Mouse (Mus musculus) MEL (cell line): ENCODE measurements at regions not wholly inside any gene's neighbourhood (a gene's known extent, or its start where the extent isn't known, plus 50 kb on each side); places are given as distances from the start of the nearest gene placed in this dataset.

Experiments
- DNase-seq: peaks from one replicate; pipeline ENCODE4 v3.0.0; 2011; ENCODE audit warnings: low read depth, low spot score
- H3K27ac ChIP-seq: 2 replicates; pipeline ENCODE4 v1.5.1; 2012; ENCODE audit warnings: low read depth, mild to moderate bottlenecking, control low read depth, low read length, moderate library complexity; ENCODE audit not compliant: control insufficient read depth
- H3K27me3 ChIP-seq, 2 experiments: fragments of 150-350 bp in 1 of 2; sonication (generic) in 1 of 2; 2 replicates each; pipeline ENCODE4 v1.6.1; 2012; ENCODE audit warnings: low read length in 2 of 2, mild to moderate bottlenecking in 2 of 2, improper control_type of control experiment in 1 of 2, moderate library complexity in 1 of 2; ENCODE audit not compliant: insufficient read depth in 2 of 2, control insufficient read depth in 1 of 2
- H3K36me3 ChIP-seq, 2 experiments: 2 replicates each; pipeline ENCODE4 v1.6.1; 2012 to 2014; ENCODE audit warnings: low read length in 2 of 2, improper control_type of control experiment in 1 of 2, inconsistent platforms in 1 of 2, mild to moderate bottlenecking in 1 of 2; ENCODE audit not compliant: insufficient read depth in 2 of 2, control insufficient read depth in 1 of 2
- H3K4me1 ChIP-seq, 2 experiments: fragments of 150-350 bp in 1 of 2; sonication (generic) in 1 of 2; 2 replicates each; pipeline ENCODE4 v1.6.1; 2012; ENCODE audit warnings: low read length in 2 of 2, improper control_type of control experiment in 1 of 2, mild to moderate bottlenecking in 1 of 2; ENCODE audit not compliant: insufficient read depth in 2 of 2, control insufficient read depth in 1 of 2
- H3K4me3 ChIP-seq, 2 experiments: fragments of 150-350 bp in 1 of 2; sonication (generic) in 1 of 2; 2 replicates each; pipeline ENCODE4 v1.5.1; 2012; ENCODE audit warnings: low read depth in 2 of 2, low read length in 2 of 2, mild to moderate bottlenecking in 2 of 2, moderate library complexity in 2 of 2, control low read depth in 1 of 2, improper control_type of control experiment in 1 of 2; ENCODE audit not compliant: control insufficient read depth in 1 of 2, insufficient read depth in 1 of 2
- H3K79me2 ChIP-seq: 2 replicates; pipeline ENCODE4 v1.6.1; 2012; ENCODE audit warnings: mild to moderate bottlenecking, low read length, moderate library complexity; ENCODE audit not compliant: control insufficient read depth, poor library complexity, insufficient read depth
- H3K9ac ChIP-seq: 2 replicates; pipeline ENCODE4 v1.6.1; 2012; ENCODE audit warnings: low read depth, mild to moderate bottlenecking, control low read depth, low read length, moderate library complexity; ENCODE audit not compliant: control insufficient read depth, poor library complexity, severe bottlenecking
- H3K9me3 ChIP-seq: fragments of 150-350 bp; sonication (generic); replicated peaks from 2 replicates; pipeline ENCODE4 v1.6.1; 2012; ENCODE audit warnings: mild to moderate bottlenecking, low read length, improper control_type of control experiment, moderate library complexity; ENCODE audit not compliant: insufficient read depth
- ETS1 ChIP-seq: IDR thresholded peaks from 2 replicates; pipeline ENCODE4 v1.6.1; 2012; ENCODE audit warnings: low read depth, mild to moderate bottlenecking, inconsistent platforms, low read length, improper control_type of control experiment, moderate library complexity
- GABPA ChIP-seq: IDR thresholded peaks from 2 replicates; pipeline ENCODE4 v1.6.1; 2012; ENCODE audit warnings: low read depth, mild to moderate bottlenecking, inconsistent platforms, low read length, improper control_type of control experiment, moderate library complexity
- GATA1 ChIP-seq: IDR thresholded peaks from 2 replicates; pipeline ENCODE4 v1.6.1; 2011; ENCODE audit warnings: low read depth, low read length, improper control_type of control experiment
- JUND ChIP-seq: IDR thresholded peaks from 2 replicates; pipeline ENCODE4 v1.6.1; 2011; ENCODE audit warnings: low read depth, mild to moderate bottlenecking, improper control_type of control experiment, low read length
- KAT2A ChIP-seq: conservative IDR thresholded peaks from 2 replicates; pipeline ENCODE4 v1.6.1; 2012; ENCODE audit warnings: low read depth, low read length, improper control_type of control experiment, inconsistent platforms
- MAZ ChIP-seq: IDR thresholded peaks from 2 replicates; pipeline ENCODE4 v1.6.1; 2012; ENCODE audit warnings: low read depth, mild to moderate bottlenecking, inconsistent platforms, low read length, improper control_type of control experiment
- MEF2A ChIP-seq: IDR thresholded peaks from 2 replicates; pipeline ENCODE4 v1.6.1; 2014; ENCODE audit warnings: low read depth, mild to moderate bottlenecking, inconsistent platforms, low read length, improper control_type of control experiment; ENCODE audit not compliant: poor library complexity, insufficient replicate concordance, severe bottlenecking; ENCODE audit errors: extremely low read depth
- MXI1 ChIP-seq: IDR thresholded peaks from 2 replicates; pipeline ENCODE4 v1.6.1; 2011; ENCODE audit warnings: mild to moderate bottlenecking, low read depth, low read length, improper control_type of control experiment
- MYB ChIP-seq: IDR thresholded peaks from 2 replicates; pipeline ENCODE4 v1.6.1; 2011; ENCODE audit warnings: mild to moderate bottlenecking, low read depth, low read length, improper control_type of control experiment
- MYC ChIP-seq: IDR thresholded peaks from 2 replicates; pipeline ENCODE4 v1.6.1; 2011; ENCODE audit warnings: low read depth, mild to moderate bottlenecking, low read length, improper control_type of control experiment, moderate library complexity
- NELFE ChIP-seq: IDR thresholded peaks from 2 replicates; pipeline ENCODE4 v1.6.1; 2011; ENCODE audit warnings: low read depth, low read length, improper control_type of control experiment
- NRF1 ChIP-seq: IDR thresholded peaks from 2 replicates; pipeline ENCODE4 v1.6.1; 2014; ENCODE audit warnings: low read depth, mild to moderate bottlenecking, inconsistent platforms, low read length, improper control_type of control experiment, moderate library complexity; ENCODE audit not compliant: poor library complexity, insufficient read depth, severe bottlenecking
- POLR2A ChIP-seq, 2 experiments: IDR thresholded peaks; 2 replicates each; pipeline ENCODE4 v1.6.1; 2011 to 2012; ENCODE audit warnings: low read length in 2 of 2, mild to moderate bottlenecking in 2 of 2, control low read depth in 1 of 2, improper control_type of control experiment in 1 of 2, low read depth in 1 of 2, moderate library complexity in 1 of 2; ENCODE audit not compliant: control insufficient read depth in 1 of 2, insufficient read depth in 1 of 2, poor library complexity in 1 of 2
- POLR2AphosphoS2 ChIP-seq: IDR thresholded peaks from 2 replicates; pipeline ENCODE4 v1.6.1; 2011; ENCODE audit warnings: low read length, improper control_type of control experiment
- POLR2AphosphoS5 ChIP-seq: IDR thresholded peaks from 2 replicates; pipeline ENCODE4 v1.6.1; 2012; ENCODE audit warnings: low read depth, borderline replicate concordance, mild to moderate bottlenecking, inconsistent platforms, low read length, moderate library complexity, mixed read lengths
- RAD21 ChIP-seq: IDR thresholded peaks from 2 replicates; pipeline ENCODE4 v1.6.1; 2011; ENCODE audit warnings: mild to moderate bottlenecking, low read depth, low read length, improper control_type of control experiment
- SMC3 ChIP-seq: IDR thresholded peaks from 2 replicates; pipeline ENCODE4 v1.6.1; 2011; ENCODE audit warnings: low read depth, low read length, improper control_type of control experiment
- TAL1 ChIP-seq: IDR thresholded peaks from 2 replicates; pipeline ENCODE4 v1.6.1; 2012; ENCODE audit warnings: mild to moderate bottlenecking, inconsistent platforms, low read length, moderate library complexity, mixed read lengths
- TBP ChIP-seq: IDR thresholded peaks from 2 replicates; pipeline ENCODE4 v1.8.0; 2011; ENCODE audit warnings: low read depth, low read length, improper control_type of control experiment
- TCF12 ChIP-seq: IDR thresholded peaks from 2 replicates; pipeline ENCODE4 v1.6.1; 2014; ENCODE audit warnings: low read depth, mild to moderate bottlenecking, inconsistent platforms, low read length, improper control_type of control experiment, moderate library complexity
- UBTF ChIP-seq: IDR thresholded peaks from 2 replicates; pipeline ENCODE4 v1.6.1; 2012; ENCODE audit warnings: low read depth, mild to moderate bottlenecking, inconsistent platforms, low read length, improper control_type of control experiment, moderate library complexity, borderline replicate concordance; ENCODE audit not compliant: insufficient read depth
- USF1 ChIP-seq: IDR thresholded peaks from 2 replicates; pipeline ENCODE4 v1.6.1; 2014; ENCODE audit warnings: low read depth, mild to moderate bottlenecking, inconsistent platforms, low read length, improper control_type of control experiment, moderate library complexity
- USF2 ChIP-seq, 2 experiments: IDR thresholded peaks; 2 replicates each; pipeline ENCODE4 v1.6.1; 2011 to 2012; ENCODE audit warnings: improper control_type of control experiment in 2 of 2, low read length in 2 of 2, borderline replicate concordance in 1 of 2, inconsistent platforms in 1 of 2, low read depth in 1 of 2, mild to moderate bottlenecking in 1 of 2; ENCODE audit not compliant: insufficient read depth in 1 of 2
- ZC3H11A ChIP-seq: IDR thresholded peaks from 2 replicates; pipeline ENCODE4 v1.6.1; 2012; ENCODE audit warnings: low read depth, mild to moderate bottlenecking, inconsistent platforms, low read length, improper control_type of control experiment
- ZKSCAN1 ChIP-seq: IDR thresholded peaks from 2 replicates; pipeline ENCODE4 v1.6.1; 2012; ENCODE audit warnings: low read depth, mild to moderate bottlenecking, inconsistent platforms, low read length, improper control_type of control experiment, moderate library complexity
- ZMIZ1 ChIP-seq: IDR thresholded peaks from 2 replicates; pipeline ENCODE4 v1.6.1; 2012; ENCODE audit warnings: low read depth, mild to moderate bottlenecking, inconsistent platforms, low read length, improper control_type of control experiment, moderate library complexity
- ZNF384 ChIP-seq: IDR thresholded peaks from 2 replicates; pipeline ENCODE4 v1.6.1; 2012; ENCODE audit warnings: low read depth, mild to moderate bottlenecking, inconsistent platforms, low read length, improper control_type of control experiment

- H3K36me3 ChIP-seq: peaks cover 1 to 6% of the 10 kb centered on the region in 2 experiments; a peak in 1 of 4 replicates
- H3K9me3 ChIP-seq: no peaks in the 10 kb centered on the region
- H3K4me3 ChIP-seq: no peak overlapping the region
- H3K27me3 ChIP-seq: no peaks in the 10 kb centered on the region
- H3K27ac ChIP-seq: no peak overlapping the region
- TF ChIP-seq MXI1 (no peak), JUND (no peak), GATA1 (no peak), MAZ (no peak), POLR2AphosphoS2 (no peak), ZC3H11A (no peak), TAL1 (no peak), ZKSCAN1 (no peak), POLR2AphosphoS5 (no peak), NELFE (no peak), MYC (no peak), USF1 (no peak), GABPA (no peak), SMC3 (no peak), ZMIZ1 (no peak), MYB (no peak), TBP (no peak), ETS1 (no peak), UBTF (no peak)
- H3K79me2 ChIP-seq: no peaks in the 10 kb centered on the region
- H3K9ac ChIP-seq: no peak overlapping the region
- DNase-seq: no peak
- H3K4me1 ChIP-seq: peaks cover 0 to 7% of the 10 kb centered on the region in 2 experiments; a peak in 2 of 4 replicates
These were observed 92.3 kb upstream of the Cdkn2b start for GRCm38 (mm10) chr4:89403151-89403550.

GRCm38 (mm10) chr4:89402324-89402723 lies 91.5 kb upstream of the Cdkn2b start:
- H3K9ac ChIP-seq: no peak overlapping the region
- no peak overlapping the region for H3K4me3 ChIP-seq
- no peaks in the 10 kb centered on the region for H3K27me3 ChIP-seq
- no peaks in the 10 kb centered on the region for H3K79me2 ChIP-seq
- DNase-seq: no peak
- no peak for TF ChIP-seq TAL1
- TF ChIP-seq TCF12: no peak
- TF ChIP-seq MYC: no peak
- no peak for TF ChIP-seq KAT2A
- TF ChIP-seq ZC3H11A: no peak
- no peak for TF ChIP-seq ZNF384
- TF ChIP-seq NRF1: no peak
- TF ChIP-seq USF1: no peak
- no peak for TF ChIP-seq RAD21
- TF ChIP-seq POLR2A (IDR thresholded peaks at IDR 0.05; ENCODE audit: control insufficient read depth in 1 of 2, insufficient read depth in 1 of 2, low read depth in 1 of 2, low read length in 2 of 2, poor library complexity in 1 of 2): no peak
- no peak for TF ChIP-seq USF2 (IDR thresholded peaks at IDR 0.05; ENCODE audit: borderline replicate concordance in 1 of 2, insufficient read depth in 1 of 2, low read depth in 1 of 2, low read length in 2 of 2)
- TF ChIP-seq MEF2A: no peak
- no peak overlapping the region for H3K27ac ChIP-seq
- H3K9me3 ChIP-seq: no peaks in the 10 kb centered on the region
- H3K36me3 ChIP-seq: peaks cover 1 to 6% of the 10 kb centered on the region in 2 experiments; a peak in 1 of 4 replicates
- H3K4me1 ChIP-seq: peaks cover 0 to 7% of the 10 kb centered on the region in 2 experiments; a peak in 2 of 4 replicates
